Mouse (Mus musculus): ENCODE measurements around the gene Il31.

The Il31 gene

GRCm38 (mm10) chr5:123473817-123474216, 15.5 kb downstream of the Il31 start:
- DNase-seq (ENCODE audit: low spot score in 2 of 2) = no peak

- DNase-seq (ENCODE audit: low spot score in 2 of 2) = no peak
These were observed 18.4 kb downstream of the Il31 start for GRCm38 (mm10) chr5:123470784-123471400.

GRCm38 (mm10) chr5:123464638-123465037, 24.7 kb downstream of the Il31 start:
- no peak for DNase-seq (ENCODE audit: low spot score in 2 of 2)

GRCm38 (mm10) chr5:123461420-123461819, 27.9 kb downstream of the Il31 start:
- no peak for DNase-seq (ENCODE audit: low spot score in 2 of 2)

- DNase-seq (ENCODE audit: low spot score in 2 of 2) = no peak
These were observed 37.4 kb downstream of the Il31 start for GRCm38 (mm10) chr5:123451886-123452285.

GRCm38 (mm10) chr5:123444849-123445334, 44.4 kb downstream of the Il31 start:
- DNase-seq (ENCODE audit: low spot score in 2 of 2) = no peak

- DNase-seq (ENCODE audit: low spot score in 2 of 2) = peak; percentile 26 to 52
These were observed 45.2 kb downstream of the Il31 start for GRCm38 (mm10) chr5:123444069-123444468.

- no peak for DNase-seq (ENCODE audit: low spot score in 2 of 2)
These were observed 47.0 kb downstream of the Il31 start for GRCm38 (mm10) chr5:123442283-123442682.

GRCm38 (mm10) chr5:123440664-123441063, 48.6 kb downstream of the Il31 start:
- DNase-seq (ENCODE audit: low spot score in 2 of 2) = no peak

- no peak for DNase-seq (ENCODE audit: low spot score in 2 of 2)
These were observed 49.3 kb downstream of the Il31 start for GRCm38 (mm10) chr5:123439941-123440340.

- DNase-seq (ENCODE audit: low spot score in 2 of 2) = no peak
These were observed 50.0 kb downstream of the Il31 start for GRCm38 (mm10) chr5:123439312-123439711.

GRCm38 (mm10) chr5:123438381-123438780, 50.9 kb downstream of the Il31 start:
- no peak for DNase-seq (ENCODE audit: low spot score in 2 of 2)

- DNase-seq (ENCODE audit: low spot score in 2 of 2) = peak in 1 of 2 experiments; percentile 19
These were observed 52.5 kb downstream of the Il31 start for GRCm38 (mm10) chr5:123436780-123437175.

GRCm38 (mm10) chr5:123436071-123436779, 53.1 kb downstream of the Il31 start:
- no peak for DNase-seq (ENCODE audit: low spot score in 2 of 2)

- no peak for DNase-seq (ENCODE audit: low spot score in 2 of 2)
These were observed 56.9 kb downstream of the Il31 start for GRCm38 (mm10) chr5:123432305-123432874.

- DNase-seq (ENCODE audit: low spot score in 2 of 2) = peak in 1 of 2 experiments; percentile 19
These were observed 57.6 kb downstream of the Il31 start for GRCm38 (mm10) chr5:123431524-123432304.
